Mouse (Mus musculus): ENCODE measurements around the gene Arpp21. TPM values are rescaled to one million over a fixed set of nuclear protein-coding genes. Genes with fewer than 3 reads are reported as not detected.

Arpp21 gene
- polyA plus RNA-seq, 1 experiment from 2014 or later, result 8.2 TPM

DNA sequence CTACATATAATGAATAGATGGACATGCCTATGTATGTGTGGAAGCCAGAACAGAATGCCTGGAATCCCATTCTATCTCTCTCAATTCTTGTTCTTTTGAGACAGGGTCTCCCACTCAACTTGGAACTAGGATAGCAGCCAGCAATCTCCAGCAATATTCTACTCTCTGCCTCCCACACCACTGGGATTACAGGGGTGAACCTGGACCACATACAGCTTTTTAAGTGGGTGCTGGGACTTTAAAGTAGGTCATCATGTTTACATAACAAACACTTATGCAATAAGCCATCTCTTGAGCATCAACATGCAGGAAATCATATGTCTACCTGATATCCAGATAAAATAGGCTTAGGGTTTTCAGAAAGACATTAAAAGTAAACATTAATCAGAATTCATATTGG, 41.7 kb downstream of the Arpp21 start:
- ATAC-seq (ENCODE audit: insufficient read depth, low FRiP score, low TSS enrichment), result no peak
- Histone ChIP-seq H3K36me3 (ENCODE audit: control insufficient read depth, insufficient read depth, low read length) (no peaks in the 10 kb centered on the region), H3K4me2 (ENCODE audit: low read depth) (no peak overlapping the region)

GRCm38 (mm10) chr9:112189394-112189793, 46.3 kb downstream of the Arpp21 start:
- no peak for DNase-seq (ENCODE audit: low spot score)
- WGBS, result 91% methylated on average over 10 of the region's 10 CpGs
- no peaks in the 10 kb centered on the region for H3K27me3 ChIP-seq (ENCODE audit: control insufficient read depth, insufficient read depth, low read length)
- no peak overlapping the region for H3K27ac ChIP-seq (ENCODE audit: low read depth, low read length)
- H3K4me2 ChIP-seq (ENCODE audit: low read depth), result no peak overlapping the region
- no peak overlapping the region for H3K4me3 ChIP-seq (ENCODE audit: low read depth, low read length)
- H3K4me1 ChIP-seq (ENCODE audit: control insufficient read depth, insufficient read depth, low read length), result peaks cover 15% of the 10 kb centered on the region
- no peak for ATAC-seq (ENCODE audit: insufficient read depth, low FRiP score, low TSS enrichment)
- H3K36me3 ChIP-seq (ENCODE audit: control insufficient read depth, insufficient read depth, low read length), result no peaks in the 10 kb centered on the region
- H3K9me3 ChIP-seq (ENCODE audit: control insufficient read depth, low read length), result no peaks in the 10 kb centered on the region
- H3K9ac ChIP-seq (ENCODE audit: low read length), result no peak overlapping the region

More for the DNA sequence above, 41.7 kb downstream of the Arpp21 start:
- Histone ChIP-seq H3K27ac (ENCODE audit: low read depth, low read length) (no peak overlapping the region), H3K9me3 (ENCODE audit: control insufficient read depth, low read length) (no peaks in the 10 kb centered on the region), H3K9ac (ENCODE audit: low read length) (no peak overlapping the region), H3K4me1 (ENCODE audit: control insufficient read depth, insufficient read depth, low read length) (no peaks in the 10 kb centered on the region), H3K4me3 (ENCODE audit: low read depth, low read length) (no peak overlapping the region), H3K27me3 (ENCODE audit: control insufficient read depth, insufficient read depth, low read length) (no peaks in the 10 kb centered on the region)
- DNase-seq (ENCODE audit: low spot score), result no peak

DNA sequence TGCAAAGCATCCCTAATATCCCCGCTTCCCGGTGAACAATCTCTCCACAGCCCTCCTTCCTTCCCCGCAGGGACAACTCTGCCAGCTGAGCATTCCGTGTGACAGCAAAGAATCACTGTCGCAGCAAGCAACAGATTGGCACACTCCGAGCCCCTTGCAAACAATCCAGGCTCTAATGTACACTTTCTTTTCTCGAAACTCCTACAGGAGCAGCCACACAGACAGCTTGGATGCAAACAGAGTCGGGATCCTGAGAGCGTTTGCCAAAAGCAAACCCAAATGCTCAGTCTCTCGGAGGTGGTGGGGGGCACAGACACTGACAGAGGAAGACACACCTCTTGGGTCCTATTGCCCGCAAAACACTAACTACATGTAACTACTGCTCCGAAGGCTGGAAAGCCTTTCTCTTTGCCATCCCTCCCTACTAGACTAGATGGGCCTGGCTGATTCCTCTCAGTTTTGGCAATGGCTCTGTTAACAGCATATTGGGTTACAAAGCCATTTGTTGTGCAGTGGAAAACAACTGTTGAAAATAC, 47.3 kb downstream of the Arpp21 start:
- H3K9me3 ChIP-seq (ENCODE audit: control insufficient read depth, low read length), result no peaks in the 10 kb centered on the region
- 54% methylated on average over 12 of the region's 12 CpGs for WGBS
- no peak overlapping the region for H3K4me3 ChIP-seq (ENCODE audit: low read depth, low read length)
- no peak overlapping the region for H3K9ac ChIP-seq (ENCODE audit: low read length)
- H3K27ac ChIP-seq (ENCODE audit: low read depth, low read length), result no peak overlapping the region
- H3K36me3 ChIP-seq (ENCODE audit: control insufficient read depth, insufficient read depth, low read length), result no peaks in the 10 kb centered on the region
- DNase-seq (ENCODE audit: low spot score) (no peak), ATAC-seq (ENCODE audit: insufficient read depth, low FRiP score, low TSS enrichment) (no peak)
- no peaks in the 10 kb centered on the region for H3K27me3 ChIP-seq (ENCODE audit: control insufficient read depth, insufficient read depth, low read length)
- peaks cover 15% of the 10 kb centered on the region for H3K4me1 ChIP-seq (ENCODE audit: control insufficient read depth, insufficient read depth, low read length)
- H3K4me2 ChIP-seq (ENCODE audit: low read depth), result no peak overlapping the region

DNA sequence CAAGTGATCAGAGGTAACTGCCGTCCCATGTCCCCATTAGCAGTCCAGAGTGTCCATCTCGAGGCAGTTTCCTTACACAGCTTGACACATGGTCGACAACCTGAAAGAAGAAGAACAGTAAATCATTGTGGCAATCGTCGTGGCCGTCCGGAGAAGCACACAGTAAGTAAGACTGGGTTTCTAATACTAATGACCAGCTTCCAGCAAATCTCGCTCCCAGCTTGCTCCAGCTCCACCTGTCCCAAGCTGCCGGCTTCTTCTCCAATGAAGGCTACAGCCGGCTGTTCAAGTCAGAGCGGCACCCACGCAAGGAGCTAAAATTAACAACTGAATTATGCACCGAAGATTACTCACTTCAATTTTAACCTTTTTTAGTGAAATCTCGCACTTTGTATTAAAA, 48.1 kb downstream of the Arpp21 start:
- Histone ChIP-seq H3K4me2 (ENCODE audit: low read depth) (no peak overlapping the region), H3K4me1 (ENCODE audit: control insufficient read depth, insufficient read depth, low read length) (peaks cover 15% of the 10 kb centered on the region), H3K27ac (ENCODE audit: low read depth, low read length) (no peak overlapping the region), H3K9me3 (ENCODE audit: control insufficient read depth, low read length) (no peaks in the 10 kb centered on the region), H3K4me3 (ENCODE audit: low read depth, low read length) (no peak overlapping the region), H3K9ac (ENCODE audit: low read length) (no peak overlapping the region), H3K36me3 (ENCODE audit: control insufficient read depth, insufficient read depth, low read length) (no peaks in the 10 kb centered on the region), H3K27me3 (ENCODE audit: control insufficient read depth, insufficient read depth, low read length) (no peaks in the 10 kb centered on the region)
- DNase-seq (ENCODE audit: low spot score) (no peak), ATAC-seq (ENCODE audit: insufficient read depth, low FRiP score, low TSS enrichment) (no peak)
- WGBS, result 42% methylated on average over 14 of the region's 14 CpGs

DNA sequence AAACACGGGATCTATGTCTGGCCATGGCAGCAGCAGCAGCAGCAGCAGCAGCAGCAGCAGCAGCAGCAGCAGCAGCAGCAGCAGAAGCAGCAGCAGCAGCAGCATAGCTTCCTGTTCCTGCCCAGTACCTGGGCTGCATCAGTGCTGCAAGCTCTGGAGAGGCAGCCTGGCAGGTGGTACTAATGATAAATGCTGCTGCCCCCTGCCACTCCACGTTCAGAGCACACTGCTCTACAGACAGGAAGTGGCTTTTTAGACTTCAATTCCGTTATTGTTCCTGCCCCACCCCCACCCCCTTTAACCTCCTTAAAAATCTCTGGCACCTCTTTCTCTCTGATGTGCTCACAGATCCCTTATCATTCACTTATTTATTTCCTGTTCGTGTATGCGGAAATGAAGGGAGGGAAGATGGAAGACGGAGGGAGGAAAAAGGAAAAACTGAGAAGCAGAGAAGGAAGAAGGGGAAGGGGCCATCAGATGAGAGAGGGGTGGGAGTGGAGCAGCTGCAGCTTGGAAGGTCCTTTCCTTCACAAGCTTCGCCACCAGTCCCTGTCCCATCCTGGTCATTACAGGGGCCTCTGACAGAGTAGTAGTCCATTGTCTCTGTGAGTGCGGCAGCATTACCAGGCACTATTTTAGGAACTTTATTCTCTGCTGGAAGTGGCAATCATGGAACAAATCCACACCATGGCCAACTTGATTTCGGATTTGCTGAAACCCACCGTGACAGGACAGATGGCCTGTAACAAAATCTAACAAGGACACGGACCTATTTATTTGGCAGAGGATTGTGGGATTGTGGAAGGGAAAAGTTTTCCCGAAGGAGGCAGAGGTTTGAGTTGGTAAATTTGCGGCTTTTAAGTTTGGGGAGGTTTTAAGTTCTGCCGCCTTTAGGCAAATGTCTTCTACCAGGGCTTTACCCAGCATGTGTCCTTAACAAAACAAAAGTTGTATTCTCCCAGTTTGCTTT, 49.1 kb downstream of the Arpp21 start:
- WGBS, result 19% methylated on average over 14 of the region's 14 CpGs
- Histone ChIP-seq H3K27ac (ENCODE audit: low read depth, low read length) (no peak overlapping the region), H3K9ac (ENCODE audit: low read length) (no peak overlapping the region), H3K4me3 (ENCODE audit: low read depth, low read length) (no peak overlapping the region), H3K4me2 (ENCODE audit: low read depth) (0 out of 2 replicates have a peak overlapping the region, but pooled peaks have one; percentile 1), H3K36me3 (ENCODE audit: control insufficient read depth, insufficient read depth, low read length) (no peaks in the 10 kb centered on the region), H3K27me3 (ENCODE audit: control insufficient read depth, insufficient read depth, low read length) (no peaks in the 10 kb centered on the region), H3K4me1 (ENCODE audit: control insufficient read depth, insufficient read depth, low read length) (peaks cover 15% of the 10 kb centered on the region), H3K9me3 (ENCODE audit: control insufficient read depth, low read length) (no peaks in the 10 kb centered on the region)
- peak; percentile 15 for DNase-seq (ENCODE audit: low spot score)
- peak; percentile 18; the same call in 1 of the 2 replicates for ATAC-seq (ENCODE audit: insufficient read depth, low FRiP score, low TSS enrichment)

- no peaks in the 10 kb centered on the region for H3K9me3 ChIP-seq (ENCODE audit: control insufficient read depth, low read length)
- H3K4me1 ChIP-seq (ENCODE audit: control insufficient read depth, insufficient read depth, low read length), result peaks cover 15% of the 10 kb centered on the region
- no peak for DNase-seq (ENCODE audit: low spot score)
- no peaks in the 10 kb centered on the region for H3K36me3 ChIP-seq (ENCODE audit: control insufficient read depth, insufficient read depth, low read length)
- H3K4me3 ChIP-seq (ENCODE audit: low read depth, low read length), result no peak overlapping the region
- ATAC-seq (ENCODE audit: insufficient read depth, low FRiP score, low TSS enrichment), result no peak
- H3K4me2 ChIP-seq (ENCODE audit: low read depth), result no peak overlapping the region
- WGBS, result 71% methylated on average over 10 of the region's 10 CpGs
- no peak overlapping the region for H3K9ac ChIP-seq (ENCODE audit: low read length)
- no peak overlapping the region for H3K27ac ChIP-seq (ENCODE audit: low read depth, low read length)
- H3K27me3 ChIP-seq (ENCODE audit: control insufficient read depth, insufficient read depth, low read length), result no peaks in the 10 kb centered on the region
Observed at GRCm38 (mm10) chr9:112185746-112186145, 50.0 kb downstream of the Arpp21 start.

DNA sequence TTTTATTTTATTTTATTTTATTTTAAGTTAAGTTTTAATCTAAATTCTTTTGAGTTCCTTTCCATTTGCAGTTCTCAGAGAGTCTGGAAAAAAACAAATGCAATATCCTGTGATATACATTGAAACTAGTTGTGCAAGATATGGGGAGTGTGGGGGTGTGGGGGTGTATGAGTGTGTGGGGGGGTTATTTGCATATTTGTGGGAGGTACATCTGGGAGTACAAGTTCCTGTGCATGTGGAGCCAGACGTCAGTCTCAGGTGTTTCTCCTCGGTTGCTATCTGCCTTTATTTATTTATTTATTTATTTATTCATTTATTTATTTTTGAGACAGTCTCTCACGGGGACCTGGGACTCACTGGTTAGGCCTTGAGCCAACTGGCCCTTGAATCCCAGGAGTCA, 53.0 kb downstream of the Arpp21 start:
- 77% methylated on average over 3 of the region's 3 CpGs for WGBS
- DNase-seq (ENCODE audit: low spot score) (no peak), ATAC-seq (ENCODE audit: insufficient read depth, low FRiP score, low TSS enrichment) (no peak)
- H3K27me3 ChIP-seq (ENCODE audit: control insufficient read depth, insufficient read depth, low read length), result no peaks in the 10 kb centered on the region
- no peak overlapping the region for H3K9ac ChIP-seq (ENCODE audit: low read length)
- H3K4me2 ChIP-seq (ENCODE audit: low read depth), result no peak overlapping the region
- H3K4me3 ChIP-seq (ENCODE audit: low read depth, low read length), result no peak overlapping the region
- H3K36me3 ChIP-seq (ENCODE audit: control insufficient read depth, insufficient read depth, low read length), result no peaks in the 10 kb centered on the region
- peaks cover 14% of the 10 kb centered on the region for H3K4me1 ChIP-seq (ENCODE audit: control insufficient read depth, insufficient read depth, low read length)
- no peaks in the 10 kb centered on the region for H3K9me3 ChIP-seq (ENCODE audit: control insufficient read depth, low read length)
- H3K27ac ChIP-seq (ENCODE audit: low read depth, low read length), result no peak overlapping the region

DNA sequence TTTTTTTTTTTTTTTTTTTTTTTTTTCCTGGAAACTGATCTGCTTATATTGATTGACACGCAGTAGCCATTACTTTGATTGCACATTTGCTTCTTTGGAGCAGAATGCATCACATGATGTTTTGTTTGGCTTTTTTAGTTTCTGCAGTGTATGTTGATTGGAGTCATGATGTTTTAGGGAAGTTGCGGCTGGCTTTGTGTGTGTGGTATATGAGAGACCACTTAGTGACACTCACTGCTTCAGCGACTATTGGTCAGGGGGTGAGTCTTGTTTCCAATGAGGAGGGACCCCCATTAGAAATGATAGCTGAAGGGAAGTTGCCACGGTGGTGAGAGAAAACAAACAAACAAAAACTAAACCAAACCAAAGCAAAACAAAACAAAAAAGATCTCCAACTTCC, 55.7 kb downstream of the Arpp21 start:
- Histone ChIP-seq H3K4me3 (ENCODE audit: low read depth, low read length) (no peak overlapping the region), H3K36me3 (ENCODE audit: control insufficient read depth, insufficient read depth, low read length) (no peaks in the 10 kb centered on the region), H3K4me2 (ENCODE audit: low read depth) (no peak overlapping the region), H3K9me3 (ENCODE audit: control insufficient read depth, low read length) (no peaks in the 10 kb centered on the region), H3K4me1 (ENCODE audit: control insufficient read depth, insufficient read depth, low read length) (no peaks in the 10 kb centered on the region), H3K27me3 (ENCODE audit: control insufficient read depth, insufficient read depth, low read length) (no peaks in the 10 kb centered on the region), H3K27ac (ENCODE audit: low read depth, low read length) (no peak overlapping the region), H3K9ac (ENCODE audit: low read length) (no peak overlapping the region)
- WGBS, result 87% methylated on average over 4 of the region's 4 CpGs
- DNase-seq (ENCODE audit: low spot score) (no peak), ATAC-seq (ENCODE audit: insufficient read depth, low FRiP score, low TSS enrichment) (no peak)

DNA sequence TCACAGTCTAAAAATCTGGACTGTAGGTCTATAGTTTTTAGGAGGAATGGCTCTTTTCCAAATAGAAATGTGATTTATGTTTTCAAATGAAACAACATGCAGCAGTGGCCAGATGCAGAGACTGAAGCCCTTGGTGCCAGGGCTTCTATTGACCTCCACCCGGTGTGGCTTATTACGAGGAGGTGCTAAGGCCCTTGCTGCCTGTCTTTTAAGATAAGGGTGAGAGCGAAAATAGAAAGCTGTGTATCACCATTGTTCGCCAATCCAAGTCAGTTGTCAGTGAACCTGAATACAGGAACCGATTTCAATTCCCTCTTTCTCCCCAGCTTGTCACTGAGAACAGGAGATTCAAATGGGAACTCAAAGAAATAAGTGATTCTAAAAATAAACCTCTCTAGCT, 57.3 kb downstream of the Arpp21 start:
- no peak overlapping the region for H3K9ac ChIP-seq (ENCODE audit: low read length)
- H3K4me1 ChIP-seq (ENCODE audit: control insufficient read depth, insufficient read depth, low read length), result no peaks in the 10 kb centered on the region
- H3K4me3 ChIP-seq (ENCODE audit: low read depth, low read length), result no peak overlapping the region
- no peak overlapping the region for H3K27ac ChIP-seq (ENCODE audit: low read depth, low read length)
- no peaks in the 10 kb centered on the region for H3K9me3 ChIP-seq (ENCODE audit: control insufficient read depth, low read length)
- WGBS, result 75% methylated on average over 5 of the region's 5 CpGs
- H3K27me3 ChIP-seq (ENCODE audit: control insufficient read depth, insufficient read depth, low read length), result no peaks in the 10 kb centered on the region
- H3K4me2 ChIP-seq (ENCODE audit: low read depth), result no peak overlapping the region
- ATAC-seq (ENCODE audit: insufficient read depth, low FRiP score, low TSS enrichment) (no peak), DNase-seq (ENCODE audit: low spot score) (no peak)
- H3K36me3 ChIP-seq (ENCODE audit: control insufficient read depth, insufficient read depth, low read length), result no peaks in the 10 kb centered on the region

Measured in neural tube, embryonic 11.5 days (tissue).